Mouse (Mus musculus): ENCODE results near the gene Zfp712. TPM values are rescaled to one million over a fixed set of nuclear protein-coding genes. Genes with fewer than 3 reads are reported as not detected.
A peak's percentile ranks its signal among the peaks of the same experiment; 100 is the strongest.

The Zfp712 gene
- 4.8 and 5.0 TPM in 2 replicates for polyA plus RNA-seq (2014; fragmentation: Nextera tagmentation; extraction: Ambion mirVana)

- Histone ChIP-seq H3K4me3 (ENCODE audit: low read depth, low read length) (peak within 1 kb of the TSS; percentile 64), H3K4me1 (ENCODE audit: control insufficient read depth, insufficient read depth, low read length) (no peaks in the 10 kb centered on the region), H3K9me3 (ENCODE audit: control insufficient read depth, low read depth, low read length) (no peaks in the 10 kb centered on the region), H3K4me2 (replicated peaks; ENCODE audit: low read depth, low read length) (peak within 1 kb of the TSS; percentile 72), H3K27me3 (ENCODE audit: control insufficient read depth, insufficient read depth, low read length) (no peaks in the 10 kb centered on the region), H3K36me3 (ENCODE audit: control insufficient read depth, insufficient read depth, low read length) (no peaks in the 10 kb centered on the region), H3K27ac (ENCODE audit: low read length) (peak within 1 kb of the TSS; percentile 82; the same call in 1 of the 2 replicates), H3K9ac (replicated peaks; ENCODE audit: low read depth, low read length) (peak within 1 kb of the TSS; percentile 50)
- peak; percentile 97 for ATAC-seq (ENCODE audit: insufficient number of reproducible peaks, insufficient read depth, low FRiP score, low read depth)
- WGBS: 0% methylated on average over 27 of the region's 27 CpGs
Observed at GRCm38 (mm10) chr13:67060786-67061358, at the start of gene Zfp712. TSS of gene Zfp712 (minus strand) at chr13:67061170.

GRCm38 (mm10) chr13:67108821-67109206 lies 47.8 kb upstream of the Zfp712 start:
- peak; percentile 37; the same call in 1 of the 2 replicates for ATAC-seq (ENCODE audit: insufficient number of reproducible peaks, insufficient read depth, low FRiP score, low read depth)
- Histone ChIP-seq H3K9ac (replicated peaks; ENCODE audit: low read depth, low read length) (no peak overlapping the region), H3K27me3 (ENCODE audit: control insufficient read depth, insufficient read depth, low read length) (no peaks in the 10 kb centered on the region), H3K27ac (ENCODE audit: low read length) (no peak overlapping the region), H3K4me2 (replicated peaks; ENCODE audit: low read depth, low read length) (peak overlapping the region; percentile 15), H3K36me3 (ENCODE audit: control insufficient read depth, insufficient read depth, low read length) (no peaks in the 10 kb centered on the region; the same call in 1 of the 2 replicates), H3K4me1 (ENCODE audit: control insufficient read depth, insufficient read depth, low read length) (0 out of 2 replicates have a peak, but pooled peaks cover 4% of the 10 kb centered on the region), H3K9me3 (ENCODE audit: control insufficient read depth, low read depth, low read length) (no peaks in the 10 kb centered on the region), H3K4me3 (ENCODE audit: low read depth, low read length) (peak overlapping the region; percentile 48)
- WGBS: 4% methylated on average over 9 of the region's 9 CpGs

- Histone ChIP-seq H3K4me1 (ENCODE audit: control insufficient read depth, insufficient read depth, low read length) (0 out of 2 replicates have a peak, but pooled peaks cover 4% of the 10 kb centered on the region), H3K4me3 (ENCODE audit: low read depth, low read length) (peak within 1 kb of the TSS; percentile 48), H3K27me3 (ENCODE audit: control insufficient read depth, insufficient read depth, low read length) (no peaks in the 10 kb centered on the region), H3K27ac (ENCODE audit: low read length) (peak within 1 kb of the TSS; percentile 58), H3K9ac (replicated peaks; ENCODE audit: low read depth, low read length) (peak within 1 kb of the TSS; percentile 60), H3K9me3 (ENCODE audit: control insufficient read depth, low read depth, low read length) (no peaks in the 10 kb centered on the region), H3K4me2 (replicated peaks; ENCODE audit: low read depth, low read length) (peak within 1 kb of the TSS; percentile 52), H3K36me3 (ENCODE audit: control insufficient read depth, insufficient read depth, low read length) (no peaks in the 10 kb centered on the region; the same call in 1 of the 2 replicates)
- ATAC-seq (ENCODE audit: insufficient number of reproducible peaks, insufficient read depth, low FRiP score, low read depth): peak; percentile 97
- WGBS: under 1% methylated on average over 17 of the region's 17 CpGs
Observed at GRCm38 (mm10) chr13:67108194-67108820, 47.3 kb upstream of the Zfp712 start, which contains the start of gene Gm28557. TSS of gene Gm28557 (minus strand) at chr13:67108604.

GRCm38 (mm10) chr13:67107681-67108080 lies 46.7 kb upstream of the Zfp712 start:
- peak overlapping the region; percentile 60 for H3K9ac ChIP-seq (replicated peaks; ENCODE audit: low read depth, low read length)
- no peak for ATAC-seq (ENCODE audit: insufficient number of reproducible peaks, insufficient read depth, low FRiP score, low read depth)
- peak overlapping the region; percentile 52 for H3K4me2 ChIP-seq (replicated peaks; ENCODE audit: low read depth, low read length)
- no peaks in the 10 kb centered on the region; the same call in 1 of the 2 replicates for H3K36me3 ChIP-seq (ENCODE audit: control insufficient read depth, insufficient read depth, low read length)
- 0 out of 2 replicates have a peak, but pooled peaks cover 4% of the 10 kb centered on the region for H3K4me1 ChIP-seq (ENCODE audit: control insufficient read depth, insufficient read depth, low read length)
- H3K27me3 ChIP-seq (ENCODE audit: control insufficient read depth, insufficient read depth, low read length): no peaks in the 10 kb centered on the region
- H3K27ac ChIP-seq (ENCODE audit: low read length): peak overlapping the region; percentile 58
- WGBS: 41% methylated on average over 9 of the region's 9 CpGs
- H3K9me3 ChIP-seq (ENCODE audit: control insufficient read depth, low read depth, low read length): no peaks in the 10 kb centered on the region
- peak overlapping the region; percentile 48 for H3K4me3 ChIP-seq (ENCODE audit: low read depth, low read length)

- Histone ChIP-seq H3K4me2 (replicated peaks; ENCODE audit: low read depth, low read length) (no peak within 1 kb of the TSS), H3K27ac (ENCODE audit: low read length) (no peak within 1 kb of the TSS), H3K27me3 (ENCODE audit: control insufficient read depth, insufficient read depth, low read length) (no peaks in the 10 kb centered on the region), H3K9ac (replicated peaks; ENCODE audit: low read depth, low read length) (no peak within 1 kb of the TSS), H3K36me3 (ENCODE audit: control insufficient read depth, insufficient read depth, low read length) (peaks cover 7% of the 10 kb centered on the region; the same call in 1 of the 2 replicates), H3K4me1 (ENCODE audit: control insufficient read depth, insufficient read depth, low read length) (no peaks in the 10 kb centered on the region), H3K9me3 (ENCODE audit: control insufficient read depth, low read depth, low read length) (no peaks in the 10 kb centered on the region), H3K4me3 (ENCODE audit: low read depth, low read length) (no peak within 1 kb of the TSS)
- 89% methylated on average over 10 of the region's 10 CpGs for WGBS
- ATAC-seq (ENCODE audit: insufficient number of reproducible peaks, insufficient read depth, low FRiP score, low read depth): no peak
Observed at GRCm38 (mm10) chr13:67097876-67098275, 36.9 kb upstream of the Zfp712 start, which contains the start of gene Zfp708. TSS of gene Zfp708 (minus strand) at chr13:67097976.

- no peaks in the 10 kb centered on the region for H3K4me1 ChIP-seq (ENCODE audit: control insufficient read depth, insufficient read depth, low read length)
- H3K36me3 ChIP-seq (ENCODE audit: control insufficient read depth, insufficient read depth, low read length): no peaks in the 10 kb centered on the region
- no peaks in the 10 kb centered on the region for H3K9me3 ChIP-seq (ENCODE audit: control insufficient read depth, low read depth, low read length)
- 81% methylated on average over 1 of the region's 1 CpGs for WGBS
- ATAC-seq (ENCODE audit: insufficient number of reproducible peaks, insufficient read depth, low FRiP score, low read depth): no peak
- no peak overlapping the region for H3K4me3 ChIP-seq (ENCODE audit: low read depth, low read length)
- H3K9ac ChIP-seq (replicated peaks; ENCODE audit: low read depth, low read length): no peak overlapping the region
- no peaks in the 10 kb centered on the region for H3K27me3 ChIP-seq (ENCODE audit: control insufficient read depth, insufficient read depth, low read length)
- no peak overlapping the region for H3K27ac ChIP-seq (ENCODE audit: low read length)
- H3K4me2 ChIP-seq (replicated peaks; ENCODE audit: low read depth, low read length): no peak overlapping the region
Observed at GRCm38 (mm10) chr13:67090154-67090553, 29.2 kb upstream of the Zfp712 start.

- Histone ChIP-seq H3K4me2 (replicated peaks; ENCODE audit: low read depth, low read length) (peak overlapping the region; percentile 67), H3K9me3 (ENCODE audit: control insufficient read depth, low read depth, low read length) (no peaks in the 10 kb centered on the region), H3K4me1 (ENCODE audit: control insufficient read depth, insufficient read depth, low read length) (no peaks in the 10 kb centered on the region), H3K27me3 (ENCODE audit: control insufficient read depth, insufficient read depth, low read length) (no peaks in the 10 kb centered on the region), H3K4me3 (ENCODE audit: low read depth, low read length) (peak overlapping the region; percentile 52), H3K27ac (ENCODE audit: low read length) (peak overlapping the region; percentile 92), H3K9ac (replicated peaks; ENCODE audit: low read depth, low read length) (0 out of 2 replicates have a peak overlapping the region, but pooled peaks have one; percentile 61), H3K36me3 (ENCODE audit: control insufficient read depth, insufficient read depth, low read length) (no peaks in the 10 kb centered on the region)
- whole genome bisulfite sequencing: 68% methylated on average over 1 of the region's 1 CpGs
- no peak for ATAC-seq (ENCODE audit: insufficient number of reproducible peaks, insufficient read depth, low FRiP score, low read depth)
Observed at GRCm38 (mm10) chr13:67081946-67082345, 21.0 kb upstream of the Zfp712 start.

- Histone ChIP-seq H3K4me2 (replicated peaks; ENCODE audit: low read depth, low read length) (peak overlapping the region; percentile 67), H3K9ac (replicated peaks; ENCODE audit: low read depth, low read length) (peak overlapping the region; percentile 61), H3K4me3 (ENCODE audit: low read depth, low read length) (peak overlapping the region; percentile 52), H3K9me3 (ENCODE audit: control insufficient read depth, low read depth, low read length) (no peaks in the 10 kb centered on the region), H3K27ac (ENCODE audit: low read length) (peak overlapping the region; percentile 92), H3K27me3 (ENCODE audit: control insufficient read depth, insufficient read depth, low read length) (no peaks in the 10 kb centered on the region), H3K36me3 (ENCODE audit: control insufficient read depth, insufficient read depth, low read length) (no peaks in the 10 kb centered on the region), H3K4me1 (ENCODE audit: control insufficient read depth, insufficient read depth, low read length) (no peaks in the 10 kb centered on the region)
- 1% methylated on average over 24 of the region's 24 CpGs for WGBS
- peak; percentile 99 for ATAC-seq (ENCODE audit: insufficient number of reproducible peaks, insufficient read depth, low FRiP score, low read depth)
Observed at GRCm38 (mm10) chr13:67081142-67081713, 20.3 kb upstream of the Zfp712 start.
